Mouse (Mus musculus) thymus, postnatal 25 days (tissue): ENCODE results near the gene Evc2.

Experiments used
- DNase-seq: peaks from one replicate; pipeline ENCODE4 v3.0.0; 2022

Evc2 gene

DNA sequence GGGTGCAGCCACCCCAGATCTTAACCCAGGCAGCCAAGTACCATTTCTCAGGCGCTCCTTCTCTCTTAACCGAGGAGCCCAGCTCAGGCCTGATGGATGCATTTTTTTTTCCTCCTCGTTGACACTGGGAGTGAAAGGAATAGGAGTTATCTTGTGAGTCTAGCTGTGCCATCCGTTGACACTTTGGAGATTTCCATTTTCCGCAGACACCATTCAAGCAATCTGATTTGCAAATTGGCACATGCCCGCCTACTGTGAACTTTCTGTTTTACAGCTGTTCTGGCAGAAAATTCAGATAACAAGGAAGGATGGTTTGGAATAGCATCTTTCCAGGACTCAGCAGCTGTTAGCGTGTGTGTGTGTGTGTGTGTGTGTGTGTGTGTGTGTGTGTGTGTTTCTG is 39.1 kb downstream of the Evc2 start:
- DNase-seq = no peak

DNA sequence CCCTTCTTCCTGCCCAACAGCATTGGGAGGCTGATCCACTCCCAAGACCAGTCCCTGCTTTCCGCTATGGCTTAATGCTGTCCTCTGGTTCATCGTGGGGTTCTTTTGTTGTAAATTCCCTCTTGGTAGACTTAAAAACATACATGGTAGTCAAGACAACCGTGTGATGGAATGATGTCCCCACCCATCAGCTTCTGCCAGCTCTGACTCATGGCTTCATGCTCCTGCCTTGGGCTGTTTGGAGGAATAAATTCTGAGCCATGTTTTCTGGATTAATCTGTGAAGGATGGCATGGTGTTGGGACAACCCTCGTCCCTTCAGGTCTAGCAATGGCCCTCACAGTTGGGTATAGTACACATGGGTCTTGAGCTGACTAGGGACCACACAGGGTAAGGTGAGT is 42.3 kb downstream of the Evc2 start:
- DNase-seq = no peak

DNA sequence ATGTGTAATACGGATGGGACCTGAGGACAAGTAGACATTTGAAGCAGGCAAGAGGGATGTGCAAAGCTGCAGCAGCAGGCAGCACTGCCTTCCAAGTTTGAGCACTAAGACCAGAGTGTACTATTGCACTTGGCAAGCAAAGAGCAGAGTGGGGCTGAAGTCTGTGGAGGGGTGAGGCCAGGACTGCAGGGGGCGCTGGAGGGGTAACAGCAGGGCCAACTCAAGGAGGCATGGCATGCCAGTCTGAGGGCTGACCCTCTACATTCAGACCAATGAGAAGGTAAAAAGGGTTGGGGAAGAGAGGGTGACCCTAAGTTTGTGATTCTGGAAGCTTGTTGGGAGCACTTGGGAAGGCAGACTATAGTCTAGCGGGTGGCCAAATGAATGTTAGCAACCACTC is 45.3 kb downstream of the Evc2 start:
- DNase-seq = no peak

DNA sequence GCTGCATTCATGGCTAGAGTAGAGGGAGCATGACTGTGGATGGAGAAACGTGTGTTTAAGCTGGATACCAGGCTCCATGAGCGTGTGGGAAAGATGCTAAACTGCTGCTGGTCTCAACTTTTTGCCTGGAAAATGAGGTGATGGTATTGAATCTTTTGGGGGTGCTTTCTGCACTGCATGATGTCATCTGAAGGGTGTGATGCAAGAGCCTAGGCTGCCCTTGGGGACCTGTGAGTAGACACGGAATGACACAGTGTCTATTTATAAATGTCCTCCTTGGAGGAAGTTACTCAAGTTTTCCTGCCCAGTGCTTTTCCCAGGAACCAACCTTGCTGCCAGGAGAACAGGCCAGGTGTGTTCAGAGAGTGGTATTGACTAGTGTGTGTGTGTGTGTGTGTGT is 50.3 kb downstream of the Evc2 start:
- no peak for DNase-seq

DNA sequence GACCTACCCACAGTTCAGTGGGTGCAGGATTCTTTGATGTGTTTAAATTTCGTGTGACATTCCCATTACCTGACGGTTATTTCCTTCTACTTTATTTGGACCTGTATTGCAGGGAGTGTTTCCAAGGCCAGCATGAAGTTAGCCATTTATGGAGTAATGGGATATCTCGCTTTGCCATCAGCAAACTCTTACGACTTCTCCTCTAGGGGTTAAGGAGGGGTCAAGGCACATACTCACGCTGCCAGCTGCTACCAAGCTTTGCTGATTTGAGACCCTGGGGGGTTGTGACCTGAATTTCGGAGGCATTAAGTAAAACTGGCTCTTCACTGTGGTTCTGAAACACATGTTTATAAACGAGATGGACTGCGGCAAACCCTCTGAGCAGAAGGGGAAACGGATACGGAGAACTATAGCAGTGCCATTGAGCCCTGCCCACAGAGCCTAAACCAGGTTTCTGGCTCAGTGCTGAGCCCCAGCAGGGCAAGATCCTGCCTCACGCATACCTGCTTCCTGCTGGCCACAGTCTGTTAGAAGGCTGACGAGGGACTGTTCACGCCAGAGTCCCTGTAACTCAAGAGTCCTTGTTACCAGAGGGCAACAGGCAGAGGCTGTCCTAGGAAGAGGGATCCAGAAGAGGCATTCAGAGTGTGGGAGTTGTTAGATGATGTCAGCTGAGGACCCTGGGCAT is 51.7 kb downstream of the Evc2 start:
- no peak for DNase-seq

DNA sequence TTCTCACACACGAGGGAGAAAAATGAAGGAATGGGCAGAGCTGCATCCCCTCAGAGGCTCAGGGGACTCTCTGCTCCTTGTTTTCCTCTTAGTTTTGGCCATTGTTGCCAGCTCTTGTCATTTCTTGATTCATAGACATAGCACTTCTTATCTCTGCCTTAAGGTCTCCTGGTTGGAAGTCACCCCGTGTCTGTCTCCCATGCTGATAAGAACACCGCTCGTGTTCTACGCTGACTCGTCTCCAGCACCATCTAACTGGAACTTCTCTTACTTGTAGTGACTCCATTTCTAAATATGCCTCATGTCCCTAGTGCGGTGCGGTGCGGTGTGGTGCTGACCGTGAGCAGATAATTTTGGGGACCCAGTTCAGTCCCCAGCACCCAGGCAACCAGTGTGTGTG is 52.6 kb downstream of the Evc2 start:
- no peak for DNase-seq

DNA sequence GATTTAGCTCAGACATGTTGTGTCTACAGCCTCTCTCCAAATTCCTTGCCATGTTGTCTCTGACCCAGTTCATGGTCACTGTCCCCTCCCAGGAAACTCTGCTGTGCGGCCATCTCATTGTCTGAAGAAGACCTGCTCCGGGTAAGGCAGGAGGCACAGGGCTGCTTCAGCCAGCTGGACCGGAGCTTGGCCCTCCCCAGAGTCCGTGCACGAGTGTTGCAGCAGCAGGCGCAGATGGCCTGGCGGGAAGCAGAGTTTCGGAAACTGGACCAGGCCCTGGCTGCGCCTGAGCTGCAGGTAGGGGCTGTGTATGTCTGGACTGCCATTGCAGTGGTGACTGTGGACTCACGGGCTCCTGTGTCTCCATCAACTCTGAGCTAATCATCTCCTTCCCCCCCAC is 53.6 kb downstream of the Evc2 start:
- no peak for DNase-seq

DNA sequence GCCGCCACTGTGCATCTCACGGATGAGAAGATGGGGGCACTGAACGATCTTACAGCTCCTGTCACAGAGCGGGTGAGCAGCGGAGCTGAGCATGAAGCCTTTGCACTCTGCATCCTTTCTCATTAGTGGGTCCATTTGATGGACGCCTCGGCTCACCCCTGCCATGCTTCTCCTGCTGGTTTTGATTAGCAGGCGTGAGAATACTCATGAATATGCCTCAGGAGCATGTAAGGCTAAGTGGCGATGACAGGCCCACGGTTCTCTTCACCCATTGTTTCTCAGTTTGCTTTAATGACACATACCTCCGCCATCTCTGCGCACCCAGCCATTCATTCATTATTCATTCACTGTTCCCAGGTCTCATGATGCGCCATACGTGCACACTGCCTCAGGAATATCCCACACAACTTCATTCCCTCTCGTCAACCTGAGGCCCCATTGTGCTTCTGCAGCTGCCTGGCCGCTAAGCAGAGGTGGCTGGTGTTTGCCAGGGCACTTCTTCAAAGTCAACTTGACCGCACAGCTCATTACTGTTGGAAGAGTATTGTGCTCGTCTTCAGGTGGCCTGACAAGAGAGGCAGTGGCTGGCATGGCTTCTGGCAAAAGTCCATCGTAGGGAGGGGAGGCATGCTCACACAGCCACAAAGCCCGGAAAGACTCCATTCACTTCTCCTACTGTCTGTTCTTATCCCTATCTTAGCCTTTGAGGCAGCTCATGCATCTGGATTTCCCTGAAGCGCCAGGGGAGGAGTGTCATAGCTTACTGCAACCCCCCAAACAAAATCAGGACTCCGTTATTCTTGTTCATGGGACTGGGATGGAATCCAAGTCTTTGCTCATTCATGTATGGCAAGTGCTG is 57.1 kb downstream of the Evc2 start:
- no peak for DNase-seq

DNA sequence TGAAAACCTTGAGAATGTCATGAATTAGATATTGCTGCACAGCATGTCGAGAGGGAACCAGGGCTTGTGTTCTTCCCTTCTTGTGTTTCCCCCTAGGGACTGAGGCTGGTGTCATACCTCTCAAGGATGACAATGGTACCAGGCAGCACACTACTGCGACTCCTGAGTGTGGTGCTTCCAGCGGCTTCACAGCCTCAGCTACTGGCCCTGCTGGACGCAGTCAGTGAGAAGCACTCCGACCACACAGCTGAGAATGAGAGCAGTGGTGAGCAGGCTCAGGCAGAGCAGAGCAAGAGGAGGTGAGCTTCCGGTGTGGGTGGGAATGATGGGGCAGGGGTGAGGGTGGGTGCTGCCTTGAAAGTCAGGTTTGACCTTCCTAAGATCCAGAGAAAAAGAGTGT is 80.7 kb downstream of the Evc2 start:
- DNase-seq = no peak

DNA sequence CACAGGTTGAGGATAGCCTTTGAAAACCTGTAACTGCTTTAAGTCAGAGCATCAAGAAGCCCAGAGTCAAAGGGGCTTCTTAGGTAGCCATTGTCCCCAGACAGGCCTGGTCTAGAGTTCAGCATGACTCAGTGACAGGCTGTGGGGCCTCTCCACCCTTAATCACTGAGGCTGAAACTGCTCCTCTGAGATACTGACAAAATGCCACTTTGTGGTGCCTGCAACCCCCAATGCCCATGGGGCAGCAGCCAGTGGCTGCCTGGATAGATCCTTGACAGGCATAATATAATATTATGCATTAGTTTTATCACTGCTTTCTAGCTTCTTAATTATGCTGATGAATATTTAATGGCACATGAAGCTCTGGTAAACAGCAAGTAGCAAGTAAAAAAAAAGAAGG is 88.9 kb downstream of the Evc2 start:
- DNase-seq = no peak

DNA sequence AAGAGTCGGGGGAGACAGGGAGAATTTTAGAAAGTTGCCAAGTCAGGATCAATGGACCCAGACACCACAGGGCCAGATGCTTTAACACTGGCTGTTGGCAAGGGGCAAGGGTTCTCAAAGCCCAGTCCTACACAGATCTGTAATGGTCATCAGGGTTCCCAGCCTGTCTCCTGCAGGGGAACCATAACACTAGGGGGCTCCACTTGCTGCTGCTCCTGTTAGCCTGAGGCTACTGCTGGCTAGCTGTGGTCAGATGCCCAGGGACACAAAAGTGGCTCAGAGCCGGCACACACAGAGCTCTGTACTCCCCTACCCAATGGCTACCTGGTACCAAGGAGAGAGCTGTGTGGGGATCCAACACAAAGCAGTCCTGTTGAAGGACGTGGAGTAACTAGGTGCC is 97.1 kb downstream of the Evc2 start:
- no peak for DNase-seq

DNA sequence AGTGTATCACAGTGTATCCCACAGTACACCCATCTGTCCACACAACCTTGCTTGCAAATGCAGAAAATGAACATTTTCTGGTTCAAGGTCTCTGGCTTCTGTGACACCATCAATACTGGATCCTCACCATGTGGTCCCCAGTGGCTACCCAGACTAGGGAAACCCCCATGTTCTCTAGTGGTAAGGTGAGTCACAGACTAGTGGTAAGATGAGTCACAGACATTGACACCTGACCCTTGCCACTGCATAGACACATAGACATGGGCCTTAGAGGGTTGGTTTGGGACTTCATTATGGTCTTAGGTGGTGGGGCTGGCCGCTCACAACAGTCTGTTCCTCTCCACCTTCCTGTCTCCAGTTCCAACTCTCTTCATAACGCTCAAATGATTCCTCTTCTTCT is 104.5 kb downstream of the Evc2 start:
- no peak for DNase-seq

DNA sequence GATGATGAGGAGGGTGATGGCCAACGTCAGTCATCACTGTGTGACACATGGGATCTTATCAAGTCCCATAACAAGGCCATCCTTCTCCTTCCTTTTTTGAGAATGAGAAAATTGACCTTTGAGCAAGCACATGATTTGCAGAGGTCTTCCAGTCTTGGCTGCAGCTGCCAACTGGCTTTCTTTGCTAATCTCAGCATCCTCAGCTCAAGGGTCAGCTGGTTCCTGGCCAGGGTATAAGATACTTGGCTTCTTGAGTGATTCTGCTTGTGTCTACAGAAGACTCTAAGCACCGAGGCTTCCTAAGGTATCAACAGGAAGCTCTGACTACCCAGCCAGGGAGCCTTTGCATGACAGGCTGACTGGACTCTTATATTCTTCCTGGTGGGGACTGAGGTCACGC is 109.2 kb downstream of the Evc2 start:
- no peak for DNase-seq

DNA sequence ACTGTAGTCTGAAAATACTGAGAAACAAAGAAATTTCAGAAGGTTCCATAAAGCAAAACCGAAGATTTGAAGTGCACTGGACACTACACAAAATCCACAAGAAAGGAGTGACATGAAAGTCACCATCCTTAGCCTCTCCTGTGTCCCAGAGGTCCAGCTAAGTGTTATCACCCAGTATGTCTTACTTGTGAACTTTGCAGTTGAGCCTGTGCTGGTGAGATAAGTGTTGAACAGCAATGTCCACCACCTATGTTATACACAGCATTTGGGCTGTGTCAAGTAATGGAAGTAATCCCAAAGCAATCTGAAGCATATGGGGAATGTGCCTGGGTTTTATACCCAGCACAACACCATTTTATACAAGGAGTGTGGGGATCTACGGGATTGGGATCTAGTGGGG is 118.3 kb downstream of the Evc2 start:
- no peak for DNase-seq

DNA sequence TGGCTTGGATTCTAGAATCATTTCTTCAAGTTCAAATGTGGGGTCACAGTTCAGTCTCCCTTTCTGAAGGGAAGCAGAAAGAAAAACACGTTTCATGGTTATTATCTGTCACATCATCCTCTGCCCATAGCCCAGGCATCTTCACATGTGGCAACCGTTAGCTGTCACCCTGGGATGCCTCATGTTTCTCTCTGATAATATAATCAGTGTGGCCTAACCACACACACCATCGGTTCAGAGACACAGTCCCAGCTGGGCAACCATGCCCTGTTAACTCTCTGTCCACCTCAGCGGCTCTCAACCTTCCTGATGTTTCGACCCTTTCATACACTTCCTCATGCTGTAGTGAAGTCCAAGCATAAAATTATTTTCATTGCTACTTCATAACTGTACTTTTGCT is 118.9 kb downstream of the Evc2 start:
- no peak for DNase-seq

DNA sequence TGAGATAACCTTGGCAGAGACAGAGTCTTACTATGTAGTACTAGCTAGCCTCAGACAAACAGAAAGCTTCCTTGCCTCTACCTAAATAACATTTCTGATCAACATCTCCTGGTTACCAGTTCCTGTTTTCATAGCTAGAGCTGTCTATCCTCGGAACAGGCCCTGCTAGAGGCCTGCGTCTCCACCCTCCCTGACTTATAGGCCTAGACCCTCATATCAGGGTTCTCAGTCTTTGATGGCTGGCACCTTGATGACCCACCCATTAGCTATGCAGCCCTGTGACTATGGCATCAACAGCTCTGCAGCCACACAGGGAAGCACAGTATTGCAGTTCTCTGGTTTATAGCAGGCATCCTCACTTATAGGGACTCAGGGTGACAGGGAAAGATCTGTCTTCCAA is 119.5 kb downstream of the Evc2 start:
- no peak for DNase-seq

DNA sequence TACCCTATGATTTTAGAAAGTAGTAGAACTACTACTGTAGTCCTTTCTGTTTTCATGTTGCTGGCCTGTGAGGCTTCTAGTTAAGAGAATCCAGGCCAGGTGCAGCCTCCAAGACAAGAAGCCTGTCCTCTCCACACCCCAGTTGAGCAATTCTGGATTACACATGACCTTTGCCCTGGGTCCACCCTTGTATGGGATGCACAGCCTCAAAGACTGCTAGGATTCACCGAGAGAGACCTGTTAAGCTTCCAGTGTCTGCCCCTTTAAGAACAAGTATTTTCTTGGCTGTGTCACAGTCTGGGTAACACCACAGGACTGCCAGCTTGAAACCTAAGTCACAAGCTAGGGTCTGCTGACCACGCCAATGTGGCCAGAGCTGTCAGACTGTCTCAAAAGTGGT is 119.9 kb downstream of the Evc2 start:
- no peak for DNase-seq

DNA sequence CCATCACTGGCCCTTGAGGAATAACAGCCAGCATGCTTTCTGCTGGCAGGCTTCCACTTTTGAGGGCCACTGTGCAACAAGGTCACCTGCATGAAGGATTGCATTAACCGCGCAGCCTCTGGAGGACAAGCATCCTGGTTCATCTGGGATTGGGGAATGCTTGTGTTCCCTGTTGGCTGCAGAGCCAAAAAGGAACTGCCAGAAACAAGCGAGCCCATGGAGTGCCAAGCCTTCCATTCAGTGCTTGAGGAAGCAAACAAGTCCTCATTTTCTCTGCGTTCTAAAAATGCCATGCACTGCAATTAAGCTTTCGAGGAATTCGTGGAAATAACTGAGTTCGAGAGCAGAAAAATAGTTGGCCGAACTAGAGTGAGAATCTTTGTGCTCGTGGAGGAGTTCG is 127.2 kb downstream of the Evc2 start:
- no peak for DNase-seq

DNA sequence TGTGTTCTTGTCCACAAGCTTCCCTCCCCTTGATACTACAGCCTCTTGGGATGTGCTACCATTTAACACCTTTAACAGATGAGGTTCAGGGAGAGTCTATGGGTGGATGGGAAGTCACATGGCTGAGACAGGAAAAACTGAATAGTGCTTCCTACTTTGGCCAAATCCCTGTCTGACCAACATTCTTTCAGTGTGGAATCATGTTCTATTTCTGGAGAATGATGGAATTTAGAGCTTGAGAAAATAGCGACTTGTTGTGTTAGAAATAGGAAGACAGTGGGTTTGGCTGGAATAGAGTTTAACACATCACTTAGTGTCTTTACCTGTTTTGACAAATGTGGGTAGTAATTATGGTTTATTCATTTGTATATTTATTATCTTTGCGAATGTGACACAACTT is 129.3 kb downstream of the Evc2 start:
- DNase-seq = no peak

DNA sequence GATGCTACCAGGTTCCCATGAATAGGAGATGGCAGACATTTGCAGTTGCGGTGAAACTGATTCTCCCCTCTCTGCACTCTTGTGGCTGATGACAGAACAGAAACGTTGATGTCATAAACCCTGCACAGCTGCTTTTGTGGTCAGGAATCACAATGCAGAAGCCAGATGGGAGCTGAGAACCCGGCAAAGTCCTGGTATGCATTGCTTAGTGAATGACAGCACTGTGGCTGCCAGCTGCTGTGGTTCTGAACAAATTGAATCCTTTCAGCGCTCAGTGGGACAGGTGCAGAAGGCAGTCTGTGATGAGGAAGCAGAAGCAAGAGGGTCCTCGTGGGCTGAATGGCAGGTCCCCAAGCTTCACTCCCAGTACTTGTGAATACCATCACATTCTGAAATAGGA is 130.7 kb downstream of the Evc2 start:
- no peak for DNase-seq

DNA sequence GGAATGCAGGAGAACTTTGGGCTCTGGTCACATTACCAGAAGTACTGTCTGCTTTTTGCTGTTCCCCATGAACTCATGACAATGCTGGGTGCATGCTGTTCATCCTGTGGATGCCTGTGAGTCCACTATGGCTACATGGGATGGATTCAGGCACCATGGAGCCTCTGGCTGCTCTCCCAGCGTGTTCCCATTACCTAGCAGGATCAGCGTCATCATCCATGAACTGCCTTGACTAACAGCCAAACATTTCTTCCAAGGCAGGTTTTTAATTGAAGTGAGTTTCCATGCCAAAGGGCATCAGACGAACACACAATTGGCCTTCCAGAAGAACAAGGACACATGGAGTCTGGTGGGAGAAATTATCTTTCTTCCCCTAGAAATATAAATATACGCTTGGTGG is 133.3 kb downstream of the Evc2 start:
- DNase-seq = no peak

DNA sequence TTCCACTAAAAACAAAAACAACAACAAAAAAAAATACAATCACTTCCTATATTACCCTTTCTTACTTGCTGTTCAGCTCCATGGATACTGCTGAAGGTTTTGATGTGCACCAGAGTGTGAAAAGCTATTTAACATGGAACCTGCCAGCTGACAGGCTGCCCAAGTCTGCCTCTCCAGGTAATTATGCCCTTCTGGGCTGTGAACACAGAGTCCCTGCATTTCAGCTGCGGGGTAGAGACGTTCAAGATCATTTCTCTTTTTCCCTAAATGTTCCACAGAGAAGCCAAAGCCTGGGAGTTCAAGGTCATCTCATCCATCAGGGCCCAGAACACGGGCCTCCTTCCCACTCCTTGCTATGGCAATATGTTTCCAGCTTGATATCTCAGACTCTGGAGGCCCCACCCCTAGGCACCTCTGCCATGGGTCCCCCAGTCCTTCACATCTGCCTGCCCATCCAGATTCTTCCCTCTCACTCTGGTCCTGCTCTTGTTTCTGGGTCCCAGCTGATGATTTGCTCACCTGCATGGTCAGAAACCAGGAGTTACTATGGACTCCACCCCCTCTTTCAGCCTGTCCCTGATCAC is 133.8 kb downstream of the Evc2 start:
- no peak for DNase-seq
